Mouse (Mus musculus): Measurements from ENCODE around the gene Sertad2.

Sertad2 gene

GRCm38 (mm10) chr11:20544801-20545515 lies 1.9 kb downstream of the Sertad2 start:
- in situ Hi-C loops (cut with MseI, MboI) = no loop called here

- in situ Hi-C loops (cut with MseI, MboI) = no loop called here
These were observed 6.4 kb downstream of the Sertad2 start for GRCm38 (mm10) chr11:20549481-20549880.

DNA sequence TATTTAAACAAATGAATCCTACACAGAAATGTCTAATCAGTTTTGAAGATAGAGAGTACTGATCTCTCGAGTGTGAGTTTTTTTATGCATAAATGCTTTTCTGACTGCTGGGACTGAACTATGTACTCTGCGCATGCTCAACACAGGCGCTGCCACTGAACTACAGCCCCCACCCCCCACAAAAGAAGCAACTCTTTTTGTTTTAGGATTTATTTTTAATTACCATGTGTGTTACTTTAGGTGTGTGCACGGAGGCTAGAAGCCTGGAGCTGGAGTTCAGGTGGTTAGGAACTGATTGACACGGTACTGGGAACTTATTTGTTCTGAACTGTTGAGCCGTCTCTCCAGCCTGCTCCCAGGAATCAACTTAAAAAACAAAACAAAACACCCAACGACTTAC lies 7.1 kb downstream of the Sertad2 start:
- in situ Hi-C loops (cut with MseI, MboI) = no loop called here

DNA sequence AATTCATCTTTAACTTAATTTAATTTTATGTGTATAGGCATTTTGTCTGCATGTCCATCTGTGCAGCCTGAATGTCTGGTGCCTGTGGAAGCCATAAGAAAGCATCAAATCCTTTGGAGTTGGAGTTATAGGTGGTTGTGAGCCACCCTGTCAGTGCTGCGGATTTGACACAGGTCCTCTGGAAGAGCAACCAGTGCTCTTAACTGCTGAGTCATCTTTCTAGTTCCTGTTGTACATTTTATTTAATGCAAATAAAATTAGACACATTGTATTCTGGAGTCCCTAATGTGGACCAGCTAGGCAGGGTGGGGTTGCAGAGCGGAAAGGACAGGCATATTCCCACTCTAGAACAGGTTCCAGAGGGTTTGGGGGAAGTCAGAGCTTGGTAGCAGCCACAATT lies 9.0 kb downstream of the Sertad2 start:
- in situ Hi-C loops (cut with MseI, MboI) = no loop called here

DNA sequence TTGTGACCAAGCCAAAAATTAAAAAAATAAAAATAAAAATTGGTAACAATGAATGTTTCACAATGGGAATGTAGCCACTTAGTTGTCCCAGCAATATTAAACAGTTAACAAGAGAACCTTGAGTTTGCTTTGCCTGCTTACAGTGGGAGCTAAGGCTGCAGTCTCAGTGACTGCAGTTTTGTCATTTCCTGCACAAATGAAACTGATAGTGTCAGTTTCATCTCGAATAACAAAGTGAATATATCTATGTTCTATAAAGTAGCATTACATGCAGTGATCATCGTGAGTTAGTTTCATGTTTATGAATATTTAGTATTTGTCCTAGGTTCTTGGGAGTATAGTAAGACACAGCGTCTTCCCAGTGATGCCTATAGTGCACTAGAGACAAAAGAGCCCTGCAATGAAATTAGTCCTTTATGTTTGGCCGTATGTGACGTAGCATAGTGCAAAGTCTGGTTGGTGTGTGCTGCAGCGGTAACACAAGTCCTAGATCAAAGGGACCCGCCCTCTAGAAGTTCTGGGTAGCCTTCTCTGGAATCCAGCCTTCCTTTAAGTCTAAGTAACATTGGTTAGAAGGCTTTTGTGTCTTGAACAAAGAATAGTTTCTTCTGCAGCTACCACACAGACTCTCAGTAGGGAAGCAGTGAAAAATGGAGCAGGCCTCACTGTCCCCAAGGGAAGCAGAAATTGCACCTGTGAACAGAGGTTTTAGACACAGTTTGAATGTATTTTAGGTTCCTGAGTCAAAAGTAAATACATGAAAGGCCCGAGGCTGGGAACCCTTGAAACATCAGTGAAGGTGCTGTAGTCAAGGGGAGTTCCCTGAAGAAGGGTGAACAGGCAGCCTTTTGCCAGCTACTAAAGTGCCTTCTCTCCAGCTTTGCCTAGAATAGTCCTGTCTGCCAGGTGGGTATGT lies 10.0 kb downstream of the Sertad2 start:
- in situ Hi-C loops (cut with MseI, MboI) = no loop called here

DNA sequence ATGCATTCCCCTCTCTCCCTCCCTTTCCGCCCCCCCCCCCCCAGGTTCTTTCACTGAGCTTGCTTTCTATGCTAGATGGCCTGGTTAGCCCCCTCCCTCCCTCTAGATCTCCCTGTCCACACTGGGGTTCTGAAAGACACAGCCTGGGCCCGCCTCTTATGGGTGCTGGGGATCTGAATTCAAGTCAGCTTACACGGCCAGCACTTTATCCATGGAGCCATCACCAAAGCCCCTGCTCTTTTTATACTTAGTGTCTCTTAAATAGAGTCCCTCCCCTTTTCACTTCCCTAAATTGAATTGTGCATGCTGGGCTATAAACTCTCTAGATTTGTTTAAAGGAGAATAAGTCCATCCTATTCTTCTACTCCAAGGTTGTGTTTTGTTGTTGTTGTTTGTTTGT lies 12.6 kb downstream of the Sertad2 start:
- in situ Hi-C loops (cut with MseI, MboI) = no loop called here

GRCm38 (mm10) chr11:20556163-20556911 lies 13.3 kb downstream of the Sertad2 start:
- in situ Hi-C loops (cut with MseI, MboI) = no loop called here

- in situ Hi-C loops (cut with MseI, MboI) = no loop called here
These were observed 16.3 kb downstream of the Sertad2 start for GRCm38 (mm10) chr11:20559236-20559950.

DNA sequence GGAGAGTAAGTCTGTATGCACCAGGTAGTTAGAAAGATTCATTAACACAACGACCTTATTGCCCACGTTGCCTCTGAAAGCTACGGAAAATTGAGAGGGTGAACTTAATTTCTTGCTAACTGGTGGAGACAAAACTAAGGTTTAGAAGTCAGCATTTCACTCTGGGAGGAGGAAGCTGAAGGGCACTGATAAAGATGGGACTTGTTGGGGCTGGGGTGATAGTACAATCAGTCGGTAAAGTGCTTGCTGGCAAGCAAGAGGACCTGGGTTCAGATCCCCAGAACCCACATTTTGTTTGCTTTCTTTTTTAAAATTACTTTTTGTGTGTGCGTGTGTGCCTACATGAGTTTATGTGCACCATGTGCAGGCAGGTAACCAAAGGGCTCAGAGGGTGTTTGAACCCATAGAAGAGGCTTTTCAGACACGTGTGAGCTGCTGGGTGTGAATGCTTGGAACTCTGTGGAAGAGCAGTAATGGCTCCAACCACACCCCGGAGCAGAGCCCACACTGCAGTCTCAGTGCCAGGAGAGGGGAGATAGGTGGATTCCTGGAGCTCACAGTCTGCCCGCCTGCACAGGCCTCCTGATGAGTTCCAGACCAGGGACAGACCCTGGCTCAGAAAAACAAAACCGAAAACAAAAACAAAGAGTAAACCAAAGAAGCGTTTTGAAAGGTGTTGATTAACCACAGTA lies 17.0 kb downstream of the Sertad2 start:
- in situ Hi-C loops (cut with MseI, MboI) = no loop called here

- in situ Hi-C loops (cut with MseI, MboI) = no loop called here
These were observed 18.4 kb downstream of the Sertad2 start for GRCm38 (mm10) chr11:20561323-20562002.

DNA sequence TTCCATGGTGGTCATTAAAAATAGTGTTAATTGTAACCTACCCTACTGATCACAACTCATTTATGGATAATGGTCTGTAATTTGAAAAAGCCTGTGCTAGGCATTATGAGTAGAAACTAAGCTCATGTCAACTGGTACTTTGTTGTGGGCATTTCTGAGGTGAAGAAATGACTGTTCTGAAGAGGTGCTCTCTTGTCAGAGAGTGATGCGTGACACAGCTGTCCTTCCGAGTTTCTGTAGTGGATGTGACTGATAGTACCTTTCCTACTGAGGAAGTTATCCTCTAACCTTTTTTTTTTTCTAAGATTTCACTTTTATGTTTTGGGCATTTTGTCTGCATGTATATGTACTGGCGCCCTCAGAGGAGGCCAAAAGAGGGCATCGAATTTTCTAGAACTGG lies 22.0 kb downstream of the Sertad2 start:
- in situ Hi-C loops (cut with MseI, MboI) = no loop called here

DNA sequence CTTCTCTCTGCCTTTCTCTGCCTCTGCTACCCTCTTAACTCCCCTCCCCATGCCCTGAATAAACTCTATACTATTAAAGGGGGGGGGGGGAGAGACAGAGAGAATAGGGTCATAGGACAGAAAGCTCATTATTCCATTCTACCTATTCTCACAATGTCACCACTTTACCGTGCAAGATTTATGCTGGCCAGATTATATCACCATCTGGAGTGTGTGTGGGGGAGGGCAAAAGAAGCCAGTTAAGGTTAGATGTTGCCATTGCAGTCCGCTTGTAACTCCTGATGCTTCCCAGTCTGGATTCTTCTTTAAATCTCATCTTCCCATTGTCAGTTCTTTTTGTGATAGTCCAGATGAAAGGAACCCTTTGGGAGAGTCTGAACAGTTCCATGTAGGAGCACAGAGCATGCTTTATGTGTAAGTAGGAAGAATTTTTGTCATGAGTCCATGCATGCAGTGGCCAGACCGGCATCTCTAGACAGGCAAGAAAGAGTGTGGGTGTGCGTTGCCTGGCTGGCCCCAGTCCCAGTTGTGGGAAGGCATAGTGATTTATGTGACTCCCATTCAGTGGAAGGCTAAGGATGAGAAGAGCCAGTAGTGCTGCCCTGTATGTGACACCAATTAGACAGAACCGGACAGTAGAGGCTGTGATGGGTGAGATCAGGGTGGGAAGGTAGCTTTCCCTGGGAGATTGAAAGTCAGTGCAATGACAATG lies 28.8 kb downstream of the Sertad2 start:
- in situ Hi-C loops (cut with MseI, MboI) = no loop called here

DNA sequence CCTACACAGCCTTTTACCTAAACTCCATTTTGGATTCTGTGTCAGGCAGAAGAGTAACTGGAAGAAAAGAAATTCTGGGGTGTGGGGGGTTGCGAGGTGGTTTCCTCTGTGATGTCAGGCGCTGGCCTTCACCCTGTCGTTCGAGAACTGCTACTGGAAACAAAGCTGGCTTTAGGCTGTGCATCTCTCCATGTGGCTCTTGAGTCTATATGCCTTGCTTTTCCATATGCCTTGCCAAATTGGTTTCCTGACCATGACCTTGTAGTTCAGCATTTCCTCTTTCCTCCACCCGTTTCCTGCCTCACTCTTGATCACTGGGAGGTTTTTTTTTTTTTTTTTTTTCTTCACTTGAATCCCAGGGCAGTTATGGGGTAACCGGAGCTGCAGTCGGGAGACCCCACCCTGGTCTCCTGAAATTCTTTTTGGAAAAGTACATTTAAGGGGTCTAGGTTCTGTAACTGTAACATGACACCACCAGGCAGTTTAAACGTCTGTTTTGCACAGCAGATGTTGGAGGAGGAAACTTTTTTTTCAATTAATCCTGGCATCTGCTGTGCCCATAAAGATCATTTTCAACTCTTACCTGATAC lies 33.1 kb downstream of the Sertad2 start:
- in situ Hi-C loops (cut with MseI, MboI) = no loop called here

DNA sequence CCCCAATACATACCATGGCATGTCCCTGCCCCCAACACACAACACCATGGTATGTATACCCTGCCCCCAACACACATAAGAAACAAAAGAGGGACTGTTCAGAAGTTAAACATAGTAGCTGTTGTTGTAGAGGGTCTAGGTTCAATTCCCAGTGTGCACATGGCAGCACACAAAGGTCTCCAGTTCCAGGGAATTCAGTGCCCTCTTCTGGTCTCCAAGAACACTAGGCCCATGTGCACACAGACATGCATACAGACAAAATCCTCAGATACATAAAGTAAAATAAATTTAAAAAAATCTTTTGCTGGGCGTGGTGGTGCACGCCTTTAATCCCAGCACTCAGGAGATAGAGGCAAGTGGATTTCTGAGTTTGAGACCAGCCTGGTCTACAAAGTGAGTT lies 39.7 kb downstream of the Sertad2 start:
- in situ Hi-C loops (cut with MseI, MboI) = no loop called here

GRCm38 (mm10) chr11:20585297-20585696 lies 42.2 kb downstream of the Sertad2 start:
- in situ Hi-C loops (cut with MseI, MboI) = no loop called here

DNA sequence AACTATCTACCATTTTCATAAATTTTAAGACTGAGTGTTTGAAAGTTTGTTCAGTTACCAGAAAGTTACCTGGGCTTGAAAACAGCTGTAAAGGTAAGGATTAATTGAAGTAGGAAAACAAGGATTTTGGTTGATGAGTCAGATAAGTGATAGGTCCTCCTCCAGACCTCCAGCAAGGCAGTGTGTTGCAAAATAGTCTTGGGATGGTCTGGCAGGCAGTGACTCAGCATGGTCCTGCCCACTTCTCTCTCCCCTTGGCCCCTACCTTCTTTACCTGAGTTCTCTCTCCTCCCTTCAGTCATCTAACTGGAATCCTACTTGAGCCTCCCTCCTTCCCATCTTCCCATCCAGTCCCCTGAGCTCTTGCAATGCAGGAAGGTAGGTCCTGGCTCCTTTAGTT lies 43.1 kb downstream of the Sertad2 start:
- in situ Hi-C loops (cut with MseI, MboI) = no loop called here

DNA sequence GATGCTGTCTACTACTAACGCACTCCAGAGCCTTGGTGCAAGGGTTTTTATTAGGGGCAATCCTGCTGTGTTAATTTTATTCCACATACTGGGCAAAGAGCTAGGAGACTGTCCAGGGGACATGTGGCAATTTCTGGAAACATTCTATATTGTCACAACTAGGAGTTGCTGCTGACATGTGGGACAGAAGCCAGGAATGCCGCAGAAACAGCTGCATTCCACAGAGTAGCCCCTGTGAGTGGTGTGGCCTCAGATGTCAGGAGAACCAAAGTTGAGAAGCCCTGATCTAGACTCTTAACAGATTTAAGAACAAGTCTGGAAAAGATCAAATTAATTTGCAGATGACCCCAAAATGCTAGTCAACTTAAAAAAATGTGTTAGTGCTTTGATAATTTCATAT lies 46.3 kb downstream of the Sertad2 start:
- in situ Hi-C loops (cut with MseI, MboI) = no loop called here

GRCm38 (mm10) chr11:20592010-20592409 lies 49.0 kb downstream of the Sertad2 start:
- in situ Hi-C loops (cut with MseI, MboI) = no loop called here

Measured in mouse trophoblast stem cell (cell line).